Mouse (Mus musculus): ENCODE results near the gene Palm2. TPM values are rescaled to one million over a fixed set of nuclear protein-coding genes. Genes with fewer than 3 reads are reported as not detected.

Gene Palm2
- total RNA-seq, 2 experiments from 2014 or later, result 4.1 to 9.1 TPM

Other genes with a start within 250 kb of the Palm2 start
- 10 to 100 TPM; 13.8 to 17.0 TPM for gene Ptpn3, start 132.4 kb upstream of the Palm2 start, total RNA-seq (2021)
- gene Pakap, start 133.9 kb downstream of the Palm2 start, total RNA-seq (2021), result 10 to 100 TPM; 15.2 to 16.5 TPM